Mouse (Mus musculus) heart, embryonic 11.5 days (tissue): ENCODE results near the gene Pqlc3. TPM values are rescaled to one million over a fixed set of nuclear protein-coding genes. Genes with fewer than 3 reads are reported as not detected.

Experiments used
- ATAC-seq: fragments of 200-750 bp; cut with Nextera tagmentation; replicated peaks from 2 replicates; pipeline ENCODE4 v1.8.0; 2017; ENCODE audit warnings: moderate library complexity; ENCODE audit not compliant: insufficient number of reproducible peaks, low FRiP score, low TSS enrichment
- H3K27ac ChIP-seq: fragments of 300-500 bp; sonication (generic); 2 replicates; pipeline ENCODE4 v1.5.1; 2014; ENCODE audit warnings: mild to moderate bottlenecking, low read depth, low read length
- H3K27me3 ChIP-seq: fragments of 300-500 bp; sonication (generic); 2 replicates; pipeline ENCODE4 v1.6.1; 2014; ENCODE audit warnings: mild to moderate bottlenecking, low read length, mixed read lengths; ENCODE audit not compliant: control insufficient read depth, insufficient read depth
- H3K36me3 ChIP-seq: fragments of 300-500 bp; sonication (generic); 2 replicates; pipeline ENCODE4 v1.6.1; 2014; ENCODE audit warnings: mild to moderate bottlenecking, low read length, moderate library complexity, mixed read lengths; ENCODE audit not compliant: control insufficient read depth, insufficient read depth
- H3K4me1 ChIP-seq: fragments of 300-500 bp; sonication (generic); 2 replicates; pipeline ENCODE4 v1.6.1; 2014; ENCODE audit warnings: low read length; ENCODE audit not compliant: control insufficient read depth, insufficient read depth
- H3K4me2 ChIP-seq: fragments of 300-500 bp; sonication (generic); 2 replicates; pipeline ENCODE4 v1.6.1; 2014; ENCODE audit warnings: mild to moderate bottlenecking, moderate library complexity
- H3K4me3 ChIP-seq: fragments of 300-500 bp; sonication (generic); 2 replicates; pipeline ENCODE4 v1.5.1; 2014; ENCODE audit warnings: low read depth, low read length
- H3K9ac ChIP-seq: fragments of 300-500 bp; sonication (generic); 2 replicates; pipeline ENCODE4 v1.6.1; 2014; ENCODE audit warnings: mild to moderate bottlenecking, low read depth, low read length, moderate library complexity
- H3K9me3 ChIP-seq: fragments of 300-500 bp; sonication (generic); replicated peaks from 2 replicates; pipeline ENCODE4 v1.6.1; 2016; ENCODE audit warnings: low read length; ENCODE audit not compliant: control insufficient read depth
- WGBS: fragments of 180-500 bp; shearing (Covaris S2); extraction: QIAGEN DNeasy Blood & Tissue Kit; methylation state at CpG from one replicate; pipeline ENCODE4 v1.1.7; 2014; ENCODE audit not compliant: insufficient replicate concordance; 5-methylcytosine and 5-hydroxymethylcytosine counted together
- polyA plus RNA-seq: library from polyadenylated mRNA; unstranded; fragments of >200 nt; fragmentation: Nextera tagmentation; extraction: Ambion mirVana; gene quantifications from 2 replicates; pipeline ENCODE4 v1.2.1, GENCODE M21; 2014

Pqlc3 gene
- polyA plus RNA-seq = 4.2 and 5.1 TPM in 2 replicates

DNA sequence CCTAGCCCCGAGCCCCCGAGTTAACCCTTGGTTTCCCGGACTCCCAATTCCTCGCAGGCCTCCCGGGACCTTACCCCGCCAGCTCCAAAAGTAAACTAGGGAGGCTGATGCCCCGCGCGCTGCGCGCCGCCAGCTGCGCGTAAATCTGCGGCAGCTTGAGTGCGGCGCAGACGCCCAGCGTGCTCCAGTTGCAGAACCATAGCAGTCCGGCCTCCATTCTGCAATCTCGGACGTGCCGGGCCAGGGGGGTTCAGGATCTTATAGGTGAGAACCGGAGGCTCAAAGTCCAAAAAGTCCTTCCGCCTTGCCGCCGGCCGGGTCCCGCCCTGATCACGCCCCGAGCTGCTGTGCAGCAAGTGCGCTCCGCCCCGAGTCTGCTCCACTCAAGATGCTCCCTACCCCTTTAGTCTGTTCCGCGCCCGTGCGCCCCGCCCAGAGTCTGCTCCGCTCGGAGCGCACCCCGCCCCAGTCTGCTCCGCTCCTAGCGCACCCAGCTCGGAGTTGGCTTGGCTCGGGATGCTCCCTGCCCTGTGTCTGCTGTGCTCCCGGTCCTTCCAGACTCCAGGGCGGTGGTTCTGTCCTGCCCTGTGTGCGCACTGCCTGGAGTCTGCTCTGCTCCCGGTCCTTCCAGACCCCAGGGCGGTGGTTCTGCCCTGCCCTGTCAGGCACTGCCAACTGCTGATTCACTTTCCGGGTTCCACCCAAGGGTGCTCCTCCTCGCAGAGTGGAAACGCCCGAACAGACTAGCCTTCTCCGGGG lies at the start of gene Pqlc3:
Gene Pqlc3, minus strand, starts transcription at position 670 of the 759 bp plus-strand sequence.
- Histone ChIP-seq H3K27ac (peak within 1 kb of the TSS; percentile 46; the same call in 1 of the 2 replicates), H3K27me3 (peaks cover 5% of the 10 kb centered on the region), H3K4me1 (peaks cover 7% of the 10 kb centered on the region), H3K36me3 (peaks cover 6% of the 10 kb centered on the region; the same call in 1 of the 2 replicates), H3K4me3 (peak within 1 kb of the TSS; percentile 62), H3K9me3 (no peaks in the 10 kb centered on the region), H3K4me2 (peak within 1 kb of the TSS; percentile 72), H3K9ac (peak within 1 kb of the TSS; percentile 69)
- ATAC-seq = peak; percentile 90
- WGBS = under 1% methylated on average over 57 of the region's 57 CpGs

DNA sequence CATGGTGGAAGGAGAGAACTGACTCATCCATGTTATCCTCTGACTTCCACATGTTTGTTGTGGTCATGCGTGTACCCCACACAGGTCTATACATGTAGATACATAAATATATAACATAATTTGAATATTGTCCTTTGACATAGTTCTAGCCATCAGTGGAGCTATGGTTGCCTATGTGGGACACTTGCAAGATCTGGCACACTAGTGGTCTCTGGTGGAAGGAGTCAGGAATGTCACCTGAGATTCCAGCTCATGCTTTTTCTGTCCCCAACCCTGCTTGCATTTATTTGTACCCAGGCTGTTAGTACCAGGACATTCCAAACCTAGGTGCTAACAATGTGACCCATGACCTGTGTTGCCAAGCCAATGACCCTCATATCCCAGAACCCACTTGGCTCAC lies 49.6 kb upstream of the Pqlc3 start:
- no peak for ATAC-seq
- no peaks in the 10 kb centered on the region for H3K27me3 ChIP-seq
- H3K4me2 ChIP-seq = no peak overlapping the region
- H3K4me1 ChIP-seq = no peaks in the 10 kb centered on the region
- no peak overlapping the region for H3K4me3 ChIP-seq
- no peaks in the 10 kb centered on the region for H3K36me3 ChIP-seq
- H3K27ac ChIP-seq = no peak overlapping the region
- H3K9ac ChIP-seq = no peak overlapping the region
- 84% methylated on average over 1 of the region's 1 CpGs for WGBS
- no peaks in the 10 kb centered on the region for H3K9me3 ChIP-seq

DNA sequence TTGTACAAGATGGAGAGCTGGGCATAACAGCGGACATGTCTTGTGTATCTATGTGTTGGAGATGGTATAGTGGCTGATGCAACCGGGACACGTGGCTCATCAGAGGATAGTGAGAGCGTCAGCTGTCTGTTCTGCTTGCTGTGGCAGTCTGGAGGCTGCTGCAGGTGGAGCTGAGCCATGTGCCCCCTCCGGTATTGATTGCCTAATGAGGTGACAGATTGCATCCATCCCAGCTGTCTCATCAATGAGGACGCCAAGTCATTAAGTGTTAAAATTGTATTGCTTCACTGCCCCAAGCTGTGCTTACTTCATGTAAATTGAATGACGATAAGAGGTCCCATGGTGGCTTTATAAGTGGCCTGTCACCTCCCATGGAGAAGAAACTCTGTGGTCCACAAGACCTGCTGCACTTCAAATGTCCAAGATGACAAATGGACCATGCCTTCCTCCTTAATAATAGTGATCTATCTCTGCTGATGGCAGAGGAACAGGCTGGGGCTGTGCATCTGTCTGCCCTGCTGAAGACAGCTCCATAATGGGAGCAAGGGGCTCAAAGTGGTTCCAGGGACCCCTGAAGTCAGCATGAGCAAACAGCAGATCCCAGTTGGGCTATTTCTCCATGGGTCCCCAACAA lies 48.9 kb upstream of the Pqlc3 start:
- H3K9ac ChIP-seq = no peak overlapping the region
- H3K4me3 ChIP-seq = no peak overlapping the region
- no peaks in the 10 kb centered on the region for H3K4me1 ChIP-seq
- H3K4me2 ChIP-seq = no peak overlapping the region
- no peak for ATAC-seq
- H3K36me3 ChIP-seq = no peaks in the 10 kb centered on the region
- 78% methylated on average over 7 of the region's 7 CpGs for WGBS
- H3K27me3 ChIP-seq = no peaks in the 10 kb centered on the region
- no peak overlapping the region for H3K27ac ChIP-seq
- no peaks in the 10 kb centered on the region for H3K9me3 ChIP-seq

DNA sequence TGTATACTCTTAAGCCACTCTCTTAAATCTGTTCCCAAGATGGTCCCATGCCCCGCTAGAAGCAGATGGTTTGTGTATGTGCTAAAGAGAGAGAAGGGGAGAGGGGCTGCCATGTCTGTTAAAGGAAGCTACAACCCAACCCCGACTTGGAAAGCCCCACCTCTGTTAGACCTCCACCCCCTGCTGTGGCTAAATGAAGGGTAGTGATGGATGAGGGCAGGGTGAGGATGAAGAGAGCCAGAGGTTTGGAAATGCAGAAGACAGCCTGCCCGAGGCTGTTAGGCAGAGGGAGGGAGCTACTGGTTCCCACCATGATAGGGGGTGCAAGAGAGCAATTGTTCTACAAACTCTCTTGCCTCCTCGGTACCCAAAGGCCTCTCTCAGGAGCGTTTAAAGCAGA lies 43.1 kb upstream of the Pqlc3 start:
- H3K4me1 ChIP-seq = no peaks in the 10 kb centered on the region
- no peaks in the 10 kb centered on the region for H3K9me3 ChIP-seq
- H3K27ac ChIP-seq = no peak overlapping the region
- no peaks in the 10 kb centered on the region for H3K36me3 ChIP-seq
- no peaks in the 10 kb centered on the region for H3K27me3 ChIP-seq
- no peak overlapping the region for H3K9ac ChIP-seq
- no peak for ATAC-seq
- WGBS = 38% methylated on average over 5 of the region's 5 CpGs
- no peak overlapping the region for H3K4me2 ChIP-seq
- H3K4me3 ChIP-seq = no peak overlapping the region

DNA sequence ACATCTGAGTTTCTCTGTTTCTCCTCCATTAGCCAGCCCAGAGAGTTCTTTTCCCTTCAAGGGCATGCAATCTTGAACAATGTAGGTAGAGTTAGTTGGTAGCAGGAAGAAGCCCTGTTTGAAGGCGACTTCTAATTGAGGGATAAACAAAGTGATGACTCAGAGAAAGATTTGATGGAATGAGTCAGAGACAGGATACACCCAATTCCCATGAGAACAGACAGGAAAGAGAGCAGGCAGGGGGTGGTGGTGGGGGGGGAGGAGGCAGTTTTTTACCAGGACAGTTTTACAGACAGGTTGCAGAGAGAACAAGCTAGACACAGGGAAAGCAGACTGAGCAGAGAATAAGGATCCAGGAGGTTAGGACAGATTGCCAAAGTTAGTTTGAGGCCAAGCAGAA lies 40.4 kb upstream of the Pqlc3 start:
- WGBS = 42% methylated on average over 1 of the region's 1 CpGs
- no peaks in the 10 kb centered on the region for H3K36me3 ChIP-seq
- no peaks in the 10 kb centered on the region for H3K9me3 ChIP-seq
- H3K4me1 ChIP-seq = no peaks in the 10 kb centered on the region
- no peak overlapping the region for H3K4me2 ChIP-seq
- H3K9ac ChIP-seq = no peak overlapping the region
- no peak overlapping the region for H3K27ac ChIP-seq
- no peak for ATAC-seq
- no peaks in the 10 kb centered on the region for H3K27me3 ChIP-seq
- H3K4me3 ChIP-seq = no peak overlapping the region

DNA sequence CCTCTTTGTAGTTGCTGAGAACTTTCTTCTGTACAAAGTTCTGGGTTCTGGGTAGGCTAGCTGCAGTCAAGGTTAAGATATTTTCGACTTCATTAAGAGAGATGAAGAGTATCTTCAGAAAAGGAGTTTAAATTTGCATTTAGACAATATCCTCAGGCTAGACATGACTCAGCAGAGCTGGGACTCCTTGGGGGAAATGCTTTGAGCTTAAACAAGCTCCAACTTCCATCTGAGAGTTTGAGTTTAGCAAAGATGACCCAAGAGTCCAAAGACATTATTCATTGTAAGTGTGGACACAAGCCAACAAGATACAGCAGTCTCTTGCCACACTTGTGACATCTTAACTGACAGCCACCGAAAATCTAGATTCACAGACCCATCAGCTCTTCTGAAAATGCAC lies 39.2 kb upstream of the Pqlc3 start:
- Histone ChIP-seq H3K4me2 (no peak overlapping the region), H3K27ac (no peak overlapping the region), H3K9me3 (no peaks in the 10 kb centered on the region), H3K36me3 (no peaks in the 10 kb centered on the region), H3K4me1 (no peaks in the 10 kb centered on the region), H3K27me3 (no peaks in the 10 kb centered on the region), H3K4me3 (no peak overlapping the region), H3K9ac (no peak overlapping the region)
- ATAC-seq = no peak
- 81% methylated on average over 2 of the region's 2 CpGs for WGBS

DNA sequence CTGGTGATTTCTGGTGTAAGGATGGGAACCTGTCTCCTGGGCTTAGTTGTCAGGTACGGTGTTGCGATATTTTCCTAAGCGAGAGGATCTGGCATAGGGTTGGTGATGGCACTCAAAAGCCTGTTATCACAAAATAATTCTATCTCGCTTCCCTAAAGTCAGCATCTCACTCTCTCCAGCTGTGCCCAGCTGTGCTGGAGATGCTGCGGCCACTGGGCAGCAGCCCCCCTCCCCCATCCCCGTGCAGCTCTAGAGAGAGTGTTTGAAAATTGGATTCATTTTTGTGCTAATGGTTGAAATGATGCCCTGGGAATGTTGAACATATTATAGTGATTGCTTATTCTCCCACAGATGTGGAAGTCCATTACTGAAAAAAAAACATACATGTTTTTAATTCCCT lies 38.0 kb upstream of the Pqlc3 start:
- Histone ChIP-seq H3K4me1 (no peaks in the 10 kb centered on the region), H3K4me3 (no peak overlapping the region), H3K27ac (no peak overlapping the region), H3K9ac (no peak overlapping the region), H3K36me3 (no peaks in the 10 kb centered on the region), H3K9me3 (no peaks in the 10 kb centered on the region), H3K4me2 (no peak overlapping the region), H3K27me3 (no peaks in the 10 kb centered on the region)
- no peak for ATAC-seq
- WGBS = 72% methylated on average over 6 of the region's 6 CpGs

DNA sequence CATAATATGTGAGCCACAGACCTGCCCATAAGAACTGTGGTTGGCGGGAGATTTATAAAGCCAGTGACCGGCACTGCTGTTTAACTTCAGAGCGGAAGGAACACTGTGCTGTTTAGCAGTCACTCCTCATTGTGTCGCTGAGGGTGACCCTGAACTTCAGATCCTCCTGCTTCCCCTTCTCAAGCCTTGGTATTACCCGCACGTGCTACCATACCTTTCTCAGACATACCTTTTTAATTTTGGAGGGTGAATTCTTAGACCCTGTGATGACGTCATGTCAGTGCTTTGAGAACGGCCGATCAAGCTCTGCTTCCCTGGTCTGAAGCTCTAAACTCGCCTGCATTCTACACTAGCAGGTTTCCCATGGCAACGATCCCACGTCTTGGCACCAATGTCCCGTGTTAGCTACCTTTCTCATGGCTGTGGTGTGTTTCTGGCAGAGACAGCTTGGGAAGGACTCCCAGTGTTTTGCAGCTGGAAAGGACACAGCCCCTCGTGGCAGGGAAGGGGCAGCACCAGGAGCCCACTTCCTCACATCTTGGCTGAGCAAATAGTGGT lies 36.9 kb upstream of the Pqlc3 start:
- ATAC-seq = no peak
- H3K27ac ChIP-seq = no peak overlapping the region
- WGBS = 73% methylated on average over 14 of the region's 14 CpGs

More for the DNA sequence above, 36.9 kb upstream of the Pqlc3 start:
- Histone ChIP-seq H3K36me3 (no peaks in the 10 kb centered on the region), H3K4me3 (no peak overlapping the region), H3K4me1 (no peaks in the 10 kb centered on the region), H3K27me3 (no peaks in the 10 kb centered on the region), H3K9me3 (no peaks in the 10 kb centered on the region), H3K9ac (no peak overlapping the region), H3K4me2 (no peak overlapping the region)
